Mouse (Mus musculus): Measurements from ENCODE around the gene Ctnnd1. TPM values are rescaled to one million over a fixed set of nuclear protein-coding genes. Genes with fewer than 3 reads are reported as not detected.

Ctnnd1 gene
- total and polyA plus RNA-seq, 3 experiments: 11.5 to 31.6 TPM; not detected in 1

- TF ChIP-seq TBP (IDR thresholded peaks at IDR 0.05; ENCODE audit: low read depth, low read length) (no peak), MXI1 (IDR thresholded peaks at IDR 0.05; ENCODE audit: low read depth, low read length) (0 out of 2 replicates have a peak, but pooled peaks have one; percentile 51), ELF1 (IDR thresholded peaks at IDR 0.05; ENCODE audit: low read depth, low read length) (peak; percentile 22; the same call in 1 of the 2 replicates), TCF12 (IDR thresholded peaks at IDR 0.05; ENCODE audit: low read depth, low read length) (0 out of 2 replicates have a peak, but pooled peaks have one; percentile 32), NELFE (IDR thresholded peaks at IDR 0.05; ENCODE audit: low read depth, low read length) (no peak), ZNF384 (IDR thresholded peaks at IDR 0.05; ENCODE audit: low read depth, low read length) (no peak), CHD2 (IDR thresholded peaks at IDR 0.05; ENCODE audit: low read length) (no peak), POLR2AphosphoS2 (IDR thresholded peaks at IDR 0.05; ENCODE audit: low read length) (no peak), HCFC1 (IDR thresholded peaks at IDR 0.05; ENCODE audit: low read depth, low read length) (no peak), ZMIZ1 (IDR thresholded peaks at IDR 0.05; ENCODE audit: low read depth, low read length) (no peak), RAD21 (IDR thresholded peaks at IDR 0.05; ENCODE audit: low read depth, low read length) (no peak), MAFK (IDR thresholded peaks at IDR 0.05; ENCODE audit: borderline replicate concordance, low read depth, low read length) (no peak)
Observed at GRCm38 (mm10) chr2:84618914-84619313, 31.7 kb downstream of the Ctnnd1 start (continued).

GRCm38 (mm10) chr2:84617637-84618515, 32.7 kb downstream of the Ctnnd1 start:
- no peak overlapping the region for H3K27ac ChIP-seq (ENCODE audit: control insufficient read depth, low read depth, low read length)
- peaks cover 6 to 18% of the 10 kb centered on the region in 2 experiments for H3K4me1 ChIP-seq (ENCODE audit: control insufficient read depth in 1 of 2, insufficient read depth in 2 of 2, low read length in 2 of 2)
- no peaks in the 10 kb centered on the region for H3K9me3 ChIP-seq (replicated peaks; ENCODE audit: insufficient read depth, low read length)
- no peak overlapping the region for H3K9ac ChIP-seq (ENCODE audit: control insufficient read depth, low read depth, low read length, poor library complexity, severe bottlenecking)
- peak; percentile 72 for DNase-seq (ENCODE audit: low read depth, low spot score)
- H3K79me2 ChIP-seq (ENCODE audit: control insufficient read depth, insufficient read depth, low read length, poor library complexity): no peaks in the 10 kb centered on the region
- peaks cover 12 to 26% of the 10 kb centered on the region in 2 experiments for H3K36me3 ChIP-seq (ENCODE audit: control insufficient read depth in 1 of 2, insufficient read depth in 2 of 2, low read length in 2 of 2)
- TF ChIP-seq SMC3 (IDR thresholded peaks at IDR 0.05; ENCODE audit: low read depth, low read length) (peak; percentile 63), ELF1 (IDR thresholded peaks at IDR 0.05; ENCODE audit: low read depth, low read length) (peak; percentile 73; the same call in 1 of the 2 replicates), NRF1 (IDR thresholded peaks at IDR 0.05; ENCODE audit: insufficient read depth, low read depth, low read length, poor library complexity, severe bottlenecking) (no peak), GATA1 (IDR thresholded peaks at IDR 0.05; ENCODE audit: low read depth, low read length) (no peak), ZC3H11A (IDR thresholded peaks at IDR 0.05; ENCODE audit: low read depth, low read length) (peak; percentile 46; the same call in 1 of the 2 replicates), CTCF (IDR thresholded peaks at IDR 0.05 in 2 of 3, conservative IDR thresholded peaks at IDR 0.05 in 1 of 3; ENCODE audit: control insufficient read depth in 1 of 3, insufficient read depth in 1 of 3, low read depth in 2 of 3, low read length in 3 of 3, poor library complexity in 1 of 3, severe bottlenecking in 1 of 3) (peak; percentile 2 to 80 (median 79); a peak in 4 of 6 replicates), RAD21 (IDR thresholded peaks at IDR 0.05; ENCODE audit: low read depth, low read length) (peak; percentile 77)
- no peaks in the 10 kb centered on the region for H3K27me3 ChIP-seq (ENCODE audit: control insufficient read depth in 1 of 2, insufficient read depth in 2 of 2, low read length in 2 of 2)
- H3K4me3 ChIP-seq (ENCODE audit: control insufficient read depth in 1 of 2, insufficient read depth in 1 of 2, low read depth in 2 of 2, low read length in 2 of 2): no peak overlapping the region
